Mouse (Mus musculus) embryonic facial prominence, embryonic 14.5 days (tissue): Measurements from ENCODE around the gene Hic1. TPM values are rescaled to one million over a fixed set of nuclear protein-coding genes. Genes with fewer than 3 reads are reported as not detected.

ENCODE experiments used
- ATAC-seq: fragments of 200-750 bp; cut with Nextera tagmentation; 2 replicates; pipeline ENCODE4 v1.8.0; 2017; ENCODE audit warnings: low read depth, moderate number of reproducible peaks, moderate TSS enrichment
- DNase-seq: peaks from one replicate; pipeline ENCODE4 v3.0.0-alpha.2; 2015; ENCODE audit warnings: low spot score
- H3K27ac ChIP-seq: fragments of 300-500 bp; sonication (generic); replicated peaks from 2 replicates; pipeline ENCODE4 v1.5.1; 2014; ENCODE audit warnings: low read depth, mild to moderate bottlenecking, low read length, moderate library complexity
- H3K27me3 ChIP-seq: fragments of 300-500 bp; sonication (generic); replicated peaks from 2 replicates; pipeline ENCODE4 v1.6.1; 2014; ENCODE audit warnings: low read length; ENCODE audit not compliant: control insufficient read depth, insufficient read depth
- H3K36me3 ChIP-seq: fragments of 300-500 bp; sonication (generic); 2 replicates; pipeline ENCODE4 v1.6.1; 2014; ENCODE audit warnings: low read length, mixed read lengths; ENCODE audit not compliant: control insufficient read depth, insufficient read depth
- H3K4me1 ChIP-seq: fragments of 300-500 bp; sonication (generic); 2 replicates; pipeline ENCODE4 v1.6.1; 2014; ENCODE audit warnings: antibody characterized with exemption, low read length; ENCODE audit not compliant: control insufficient read depth, insufficient read depth
- H3K4me2 ChIP-seq: fragments of 300-500 bp; sonication (generic); 2 replicates; pipeline ENCODE4 v1.6.1; 2014; ENCODE audit warnings: low read depth, mild to moderate bottlenecking, low read length, moderate library complexity, mixed read lengths
- H3K4me3 ChIP-seq: fragments of 300-500 bp; sonication (generic); 2 replicates; pipeline ENCODE4 v1.5.1; 2014; ENCODE audit warnings: low read depth, mild to moderate bottlenecking, low read length
- H3K9ac ChIP-seq: fragments of 300-500 bp; sonication (generic); 2 replicates; pipeline ENCODE4 v1.6.1; 2014; ENCODE audit warnings: low read depth, mild to moderate bottlenecking, low read length, moderate library complexity, mixed read lengths
- H3K9me3 ChIP-seq: fragments of 300-500 bp; sonication (generic); 2 replicates; pipeline ENCODE4 v1.6.1; 2016; ENCODE audit warnings: low read length; ENCODE audit not compliant: control insufficient read depth
- WGBS: fragments of 180-500 bp; shearing (Covaris S2); extraction: QIAGEN DNeasy Blood & Tissue Kit; methylation state at CpG from one replicate; pipeline ENCODE4 v1.1.7; 2014; 5-methylcytosine and 5-hydroxymethylcytosine counted together
- polyA plus RNA-seq: library from polyadenylated mRNA; unstranded; fragments of >200 nt; fragmentation: Nextera tagmentation; extraction: Ambion mirVana; gene quantifications from 2 replicates; pipeline ENCODE4 v1.2.1, GENCODE M21; 2014

The Hic1 gene
- polyA plus RNA-seq, 1 experiment from 2014 or later = 13.1 TPM

DNA sequence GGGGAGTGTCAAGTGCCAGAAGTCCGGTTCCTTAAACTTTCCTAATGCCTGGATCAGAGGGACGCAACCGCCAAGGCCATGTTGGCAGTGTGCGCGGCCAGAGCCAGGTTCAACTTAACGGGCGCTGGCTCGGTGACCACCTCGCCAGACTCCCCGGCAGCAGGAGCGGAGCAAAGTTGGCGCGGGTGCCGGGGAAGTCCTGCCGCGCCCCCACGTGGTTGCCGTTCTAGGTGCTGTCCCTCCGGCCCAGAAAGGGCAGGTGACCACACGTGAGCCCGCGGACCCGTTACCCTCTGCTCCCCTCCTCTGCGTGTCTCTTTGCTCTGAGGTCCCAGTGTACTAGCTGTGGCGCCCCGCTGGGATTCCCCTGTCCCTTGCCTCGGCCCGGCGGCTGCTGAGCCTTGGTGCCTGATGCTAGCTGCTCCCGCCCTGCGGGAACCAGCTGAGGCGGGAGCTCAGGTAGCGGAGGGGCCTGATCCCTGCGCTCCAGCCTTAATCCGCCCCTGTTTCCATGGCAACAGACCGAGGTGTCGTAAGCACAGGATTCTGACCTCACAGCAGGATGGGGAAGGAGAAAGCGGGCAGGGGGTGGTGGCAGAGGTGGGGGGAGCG is 25.6 kb upstream of the Hic1 start:
- peaks cover 14% of the 10 kb centered on the region for H3K4me1 ChIP-seq
- ATAC-seq (peak; percentile 27; the same call in 1 of the 2 replicates), DNase-seq (peak; percentile 88)
- under 1% methylated on average over 30 of the region's 39 CpGs for WGBS
- H3K27me3 ChIP-seq = peaks cover 59% of the 10 kb centered on the region
- H3K9me3 ChIP-seq = no peaks in the 10 kb centered on the region
- peak overlapping the region; percentile 47 for H3K9ac ChIP-seq
- no peaks in the 10 kb centered on the region for H3K36me3 ChIP-seq
- H3K4me3 ChIP-seq = peak overlapping the region; percentile 50
- no peak overlapping the region for H3K27ac ChIP-seq
- H3K4me2 ChIP-seq = peak overlapping the region; percentile 90

DNA sequence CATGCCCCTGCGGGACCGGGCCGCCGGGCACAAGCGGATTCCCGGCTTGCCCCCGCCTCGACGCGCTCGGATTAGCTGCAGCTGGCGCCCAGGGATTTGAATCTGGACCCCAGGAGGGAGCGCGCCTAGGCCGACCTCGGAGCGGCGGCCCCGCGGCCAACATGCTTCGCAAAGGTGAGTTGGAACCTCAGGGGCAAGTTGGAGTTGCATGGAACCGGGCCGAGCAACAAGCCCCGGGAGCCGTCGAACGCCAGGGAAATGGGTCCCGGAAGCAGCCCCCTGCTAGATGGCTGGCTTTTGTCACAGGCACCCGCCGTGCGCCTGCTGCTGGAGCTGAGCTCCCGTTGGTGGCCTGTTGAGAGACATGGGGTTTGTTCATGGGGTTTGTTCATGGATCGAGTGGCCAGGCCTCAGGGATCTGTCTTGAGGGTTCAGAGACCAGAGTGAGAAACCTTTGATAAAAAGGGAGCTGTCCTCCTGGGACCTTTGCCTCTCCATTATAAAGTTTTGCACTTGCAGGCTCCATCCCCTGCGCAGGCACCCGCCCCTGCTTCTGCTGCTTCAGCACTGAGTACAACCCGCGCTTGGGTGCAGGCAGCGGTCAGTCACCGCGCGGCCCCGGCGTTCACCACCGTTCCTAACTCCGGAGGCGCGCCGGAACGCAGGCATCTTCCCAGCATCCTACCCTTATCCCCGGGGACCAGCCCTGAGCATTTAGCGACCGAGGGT is 25.0 kb upstream of the Hic1 start:
- H3K9ac ChIP-seq = peak overlapping the region; percentile 47
- WGBS = under 1% methylated on average over 31 of the region's 52 CpGs
- H3K27me3 ChIP-seq = peaks cover 59% of the 10 kb centered on the region
- no peak for DNase-seq
- H3K36me3 ChIP-seq = no peaks in the 10 kb centered on the region
- peak overlapping the region; percentile 90 for H3K4me2 ChIP-seq
- H3K27ac ChIP-seq = no peak overlapping the region
- peaks cover 18% of the 10 kb centered on the region for H3K4me1 ChIP-seq
- H3K9me3 ChIP-seq = no peaks in the 10 kb centered on the region
- ATAC-seq = no peak
- H3K4me3 ChIP-seq = peak overlapping the region; percentile 50

- 0 out of 2 replicates have a peak within 1 kb of the TSS, but pooled peaks have one; percentile 10 for H3K27ac ChIP-seq
- peaks cover 20% of the 10 kb centered on the region for H3K4me1 ChIP-seq
- peak within 1 kb of the TSS; percentile 50 for H3K4me3 ChIP-seq
- H3K9me3 ChIP-seq = no peaks in the 10 kb centered on the region
- DNase-seq = peak; percentile 75
- H3K9ac ChIP-seq = peak within 1 kb of the TSS; percentile 47
- no peak for ATAC-seq
- no peaks in the 10 kb centered on the region for H3K36me3 ChIP-seq
- H3K4me2 ChIP-seq = peak within 1 kb of the TSS; percentile 90
- 2% methylated on average over 52 of the region's 84 CpGs for WGBS
- H3K27me3 ChIP-seq = peaks cover 55% of the 10 kb centered on the region
Observed at GRCm38 (mm10) chr11:75193256-75194071, 24.1 kb upstream of the Hic1 start, which contains the start of gene Rtn4rl1. Rtn4rl1 (plus strand) TSS chr11:75193783.

DNA sequence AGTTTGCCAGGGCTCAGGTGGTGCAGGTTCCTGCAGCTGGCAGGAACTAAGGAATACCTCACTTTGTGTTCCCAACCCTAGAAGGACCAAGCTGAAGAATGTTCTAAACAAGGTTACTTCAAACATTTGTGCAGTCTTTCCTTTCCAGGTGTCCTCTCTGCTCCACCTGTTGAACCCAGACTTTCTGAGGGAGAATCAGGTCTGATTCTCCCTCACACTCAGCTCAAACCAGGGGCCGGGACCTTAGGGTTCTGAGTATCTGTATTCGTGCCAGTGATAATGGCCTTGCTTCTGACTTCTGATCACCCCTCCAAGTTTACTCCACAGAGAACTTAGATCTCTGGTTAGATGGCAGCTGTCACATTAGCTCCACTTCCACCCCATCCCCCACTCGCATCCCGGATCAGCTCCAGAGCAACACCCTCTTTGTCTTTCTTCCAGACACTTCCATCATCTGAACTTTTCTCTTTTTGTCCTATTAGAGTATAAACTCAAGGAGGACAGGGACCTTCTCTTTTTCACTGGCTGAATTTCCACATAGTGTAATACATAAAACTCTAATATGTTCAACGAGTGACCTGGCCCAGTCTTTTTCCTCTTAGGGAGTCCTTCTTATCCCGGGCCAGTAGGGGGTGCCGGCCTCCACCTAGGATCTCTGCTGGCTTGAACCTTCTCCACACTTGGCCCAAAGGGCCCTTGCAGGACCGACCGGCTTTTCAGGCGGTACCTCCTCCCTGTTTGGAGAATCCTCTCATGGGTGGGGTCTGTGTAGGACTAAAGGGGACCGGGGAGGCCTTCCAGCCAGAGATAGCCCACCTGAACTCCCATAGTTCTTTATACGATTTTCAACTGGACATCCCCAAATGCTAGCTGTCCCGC is 23.3 kb upstream of the Hic1 start:
- Histone ChIP-seq H3K27ac (no peak overlapping the region), H3K27me3 (peaks cover 50% of the 10 kb centered on the region)

DNA sequence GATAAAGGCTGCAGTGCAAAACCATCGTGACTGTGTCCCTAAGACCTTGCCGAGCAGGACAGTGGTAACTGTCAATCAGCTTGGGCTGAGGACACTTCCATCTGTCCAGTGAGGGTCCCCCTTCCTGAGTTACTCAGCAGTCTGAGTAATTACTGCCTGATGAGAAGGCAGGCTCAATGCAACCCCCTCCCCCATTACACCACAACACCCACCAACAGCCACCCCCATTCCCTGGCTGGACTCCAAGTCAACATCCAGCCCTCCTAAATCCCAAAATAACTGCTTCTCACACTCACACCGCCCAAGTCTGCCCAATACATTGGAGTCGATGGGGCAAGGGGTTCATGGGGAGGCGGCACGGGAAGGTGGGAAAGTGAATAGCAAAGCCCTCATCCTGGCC is 22.5 kb upstream of the Hic1 start:
- WGBS = 46% methylated on average over 6 of the region's 6 CpGs
- no peaks in the 10 kb centered on the region for H3K9me3 ChIP-seq
- peaks cover 44% of the 10 kb centered on the region for H3K27me3 ChIP-seq
- H3K27ac ChIP-seq = no peak overlapping the region
- no peak for DNase-seq
- no peak for ATAC-seq
- H3K4me1 ChIP-seq = peaks cover 20% of the 10 kb centered on the region
- no peak overlapping the region for H3K4me3 ChIP-seq
- H3K9ac ChIP-seq = no peak overlapping the region
- H3K36me3 ChIP-seq = no peaks in the 10 kb centered on the region
- H3K4me2 ChIP-seq = no peak overlapping the region

More for the DNA sequence above, 23.3 kb upstream of the Hic1 start:
- H3K9me3 ChIP-seq = no peaks in the 10 kb centered on the region
- ATAC-seq (peak; percentile 58), DNase-seq (peak; percentile 89)
- no peaks in the 10 kb centered on the region for H3K36me3 ChIP-seq
- H3K4me3 ChIP-seq = peak overlapping the region; percentile 50
- H3K9ac ChIP-seq = peak overlapping the region; percentile 47; the same call in 1 of the 2 replicates
- peak overlapping the region; percentile 90 for H3K4me2 ChIP-seq
- WGBS = 20% methylated on average over 13 of the region's 13 CpGs
- H3K4me1 ChIP-seq = peaks cover 20% of the 10 kb centered on the region

GRCm38 (mm10) chr11:75190905-75191441 is 21.7 kb upstream of the Hic1 start, which contains the start of gene Dph1:
Dph1 (minus strand) TSS chr11:75191241.
- ATAC-seq (no peak), DNase-seq (no peak)
- peak within 1 kb of the TSS; percentile 87 for H3K4me2 ChIP-seq
- H3K27me3 ChIP-seq = peaks cover 36% of the 10 kb centered on the region
- H3K36me3 ChIP-seq = no peaks in the 10 kb centered on the region
- peak within 1 kb of the TSS; percentile 64 for H3K9ac ChIP-seq
- peak within 1 kb of the TSS; percentile 70 for H3K4me3 ChIP-seq
- 51% methylated on average over 5 of the region's 5 CpGs for WGBS
- H3K27ac ChIP-seq = 0 out of 2 replicates have a peak within 1 kb of the TSS, but pooled peaks have one; percentile 22
- peaks cover 20% of the 10 kb centered on the region for H3K4me1 ChIP-seq
- H3K9me3 ChIP-seq = no peaks in the 10 kb centered on the region

- Histone ChIP-seq H3K4me3 (peak overlapping the region; percentile 70), H3K9ac (peak overlapping the region; percentile 64), H3K27ac (0 out of 2 replicates have a peak overlapping the region, but pooled peaks have one; percentile 22), H3K4me1 (peaks cover 20% of the 10 kb centered on the region), H3K4me2 (peak overlapping the region; percentile 87), H3K36me3 (no peaks in the 10 kb centered on the region), H3K27me3 (peaks cover 29% of the 10 kb centered on the region), H3K9me3 (no peaks in the 10 kb centered on the region)
- DNase-seq (peak; percentile 95), ATAC-seq (peak; percentile 87)
- 0% methylated on average over 21 of the region's 24 CpGs for WGBS
Observed at GRCm38 (mm10) chr11:75190371-75190724, 21.0 kb upstream of the Hic1 start.
